Mouse (Mus musculus) stomach, adult 2 months (tissue): ENCODE measurements around the gene Abhd12b. TPM values are rescaled to one million over a fixed set of nuclear protein-coding genes. Genes with fewer than 3 reads are reported as not detected.

ENCODE experiments used
- polyA plus RNA-seq: library from polyadenylated mRNA; depleted of rRNA; stranded (reverse); fragments of >200 nt; gene quantifications from 2 replicates; pipeline ENCODE4 v1.2.3, GENCODE M21; 2012; rRNA removed

The Abhd12b gene
- 0.30 and 0.39 TPM in 2 replicates for polyA plus RNA-seq

GRCm38 (mm10) chr12:70153842-70154241 is at the start of gene Abhd12b:
TSS of gene Abhd12b (plus strand) at chr12:70154142.

GRCm38 (mm10) chr12:70113351-70113750 is 40.6 kb upstream of the Abhd12b start, which contains the start of gene Nin:
TSS of gene Nin (minus strand) at chr12:70113717.

GRCm38 (mm10) chr12:70231294-70231693 is 77.4 kb downstream of the Abhd12b start, which contains the start of gene Pygl:
TSS of gene Pygl (minus strand) at chr12:70231488.

Other genes starting within 250 kb of the Abhd12b start
- gene Sav1, start 167.1 kb upstream of the Abhd12b start, polyA plus RNA-seq: 1.0 and 2.3 TPM in 2 replicates
- 1.4 and 1.6 TPM in 2 replicates for gene Nin, start 40.4 kb upstream of the Abhd12b start, polyA plus RNA-seq
- gene Pygl, start 77.3 kb downstream of the Abhd12b start, polyA plus RNA-seq: 2.5 and 3.2 TPM in 2 replicates
- gene Trim9, start 193.5 kb downstream of the Abhd12b start, polyA plus RNA-seq: 0.08 and 0.09 TPM in 2 replicates